In genomic region chr16:49951925-49952523, GRCm38 (mm10) we compare ENCODE assay signal across 9 mouse cellular contexts.
DNase-seq lines count a peak whose midpoint lies in the region; ATAC-seq lines count a peak whose summit lies in the region.
"Had no signal": no experiment of that assay in that cellular context is flagged by ENCODE, and none has a peak within 500 bp of the region (broad histone marks: within the 10 kb centered on the region; RNA-seq: fewer than 3 reads in every experiment).

No protein-coding gene starts in this region.

- no peaks in the 10 kb centered on the region for H3K36me3 ChIP-seq in kidney, embryonic 14.5 days (ENCODE audit: control insufficient read depth, insufficient read depth, low read length)

- ATAC-seq in common myeloid progenitor, adult 5-6 weeks (replicated peaks; ENCODE audit: low read depth, poor library complexity, severe bottlenecking), result peak; percentile 89
- peak; percentile 52 for ATAC-seq in kidney, embryonic 14.5 days (ENCODE audit: low FRiP score, low TSS enrichment)
- peak; percentile 68 for ATAC-seq in megakaryocyte progenitor cell, adult 5-6 weeks (replicated peaks; ENCODE audit: poor library complexity)

- DNase-seq in heart, adult 8-10 months (ENCODE audit: low spot score), result peak; percentile 26
- DNase-seq in heart, postnatal 25 days (ENCODE audit: low spot score), result no peak
- DNase-seq in T-cell, adult 2 months (ENCODE audit: low spot score), result no peak
- no peak for DNase-seq in layer of hippocampus, postnatal 36 days
- no peak for DNase-seq in gastrocnemius, postnatal 14 days

- H3K9me3 ChIP-seq in kidney, embryonic 14.5 days (ENCODE audit: control insufficient read depth, low read length), result peaks cover 4% of the 10 kb centered on the region; the same call in 1 of the 2 replicates

- H3K4me3 ChIP-seq in kidney, embryonic 14.5 days (ENCODE audit: low read length), result no peak overlapping the region
- H3K4me3 ChIP-seq: erythroblast, embryonic 14.5 days had no signal

- no peak overlapping the region for H3K4me2 ChIP-seq in kidney, embryonic 14.5 days (replicated peaks; ENCODE audit: low read depth, low read length)

- no peaks in the 10 kb centered on the region for H3K27me3 ChIP-seq in kidney, embryonic 14.5 days (ENCODE audit: control insufficient read depth, insufficient read depth, low read length)

- WGBS in kidney, embryonic 14.5 days, result 60% methylated on average over 8 of the region's 8 CpGs

- peak overlapping the region; percentile 19; the same call in 1 of the 2 replicates for H3K27ac ChIP-seq in kidney, embryonic 14.5 days (ENCODE audit: low read depth, low read length)

- H3K4me1 ChIP-seq in kidney, embryonic 14.5 days (ENCODE audit: control insufficient read depth, insufficient read depth, low read length), result no peaks in the 10 kb centered on the region; the same call in 1 of the 2 replicates

- intact Hi-C loops in heart, postnatal 25 days (cut with DNase I), result loop anchor here (5.0 kb wide), 1 partner anchor 90 kb away; no protein-coding TSS in a partner anchor
- intact Hi-C loops in gastrocnemius, postnatal 14 days (cut with DNase I; ENCODE audit: low total_unique reads), result no loop called here

- H3K9ac ChIP-seq in kidney, embryonic 14.5 days (ENCODE audit: low read depth, low read length), result no peak overlapping the region
